Mouse (Mus musculus) heart, embryonic 13.5 days (tissue): ENCODE measurements around the gene Hps4. TPM values are rescaled to one million over a fixed set of nuclear protein-coding genes. Genes with fewer than 3 reads are reported as not detected.

Experiments used
- ATAC-seq: fragments of 200-750 bp; cut with Nextera tagmentation; 2 replicates; pipeline ENCODE4 v1.8.0; 2017; ENCODE audit warnings: moderate TSS enrichment; ENCODE audit not compliant: insufficient number of reproducible peaks, low FRiP score, low TSS enrichment; ENCODE audit errors: extremely low read depth
- H3K27ac ChIP-seq: fragments of 300-500 bp; sonication (generic); replicated peaks from 2 replicates; pipeline ENCODE4 v1.5.1; 2015; ENCODE audit warnings: moderate library complexity, mild to moderate bottlenecking, inconsistent platforms
- H3K27me3 ChIP-seq: fragments of 300-500 bp; sonication (generic); replicated peaks from 2 replicates; pipeline ENCODE4 v1.6.1; 2015; ENCODE audit warnings: mild to moderate bottlenecking, inconsistent platforms
- H3K36me3 ChIP-seq: fragments of 300-500 bp; sonication (generic); 2 replicates; pipeline ENCODE4 v1.6.1; 2015; ENCODE audit warnings: mild to moderate bottlenecking, inconsistent platforms
- H3K4me1 ChIP-seq: fragments of 300-500 bp; sonication (generic); 2 replicates; pipeline ENCODE4 v1.6.1; 2015; ENCODE audit warnings: inconsistent platforms
- H3K4me2 ChIP-seq: fragments of 300-500 bp; sonication (generic); 2 replicates; pipeline ENCODE4 v1.6.1; 2015; ENCODE audit warnings: inconsistent platforms, mild to moderate bottlenecking, moderate library complexity
- H3K4me3 ChIP-seq: fragments of 300-500 bp; sonication (generic); 2 replicates; pipeline ENCODE4 v1.5.1; 2015; ENCODE audit warnings: moderate library complexity, mild to moderate bottlenecking, inconsistent platforms
- H3K9ac ChIP-seq: fragments of 300-500 bp; sonication (generic); 2 replicates; pipeline ENCODE4 v1.6.1; 2015; ENCODE audit warnings: inconsistent platforms, mild to moderate bottlenecking, moderate library complexity
- H3K9me3 ChIP-seq: fragments of 300-500 bp; sonication (generic); 2 replicates; pipeline ENCODE4 v1.6.1; 2016; ENCODE audit warnings: inconsistent platforms
- WGBS: fragments of 180-500 bp; shearing (Covaris S2); methylation state at CpG from one replicate; pipeline ENCODE4 v1.1.7; 2015; ENCODE audit warnings: mixed read lengths; 5-methylcytosine and 5-hydroxymethylcytosine counted together
- polyA plus RNA-seq: library from polyadenylated mRNA; unstranded; fragments of >200 nt; fragmentation: Nextera tagmentation; extraction: Ambion mirVana; gene quantifications from 2 replicates; pipeline ENCODE4 v1.2.1, GENCODE M21; 2015

Hps4 gene
- polyA plus RNA-seq, 1 experiment from 2014 or later: 19.2 TPM

DNA sequence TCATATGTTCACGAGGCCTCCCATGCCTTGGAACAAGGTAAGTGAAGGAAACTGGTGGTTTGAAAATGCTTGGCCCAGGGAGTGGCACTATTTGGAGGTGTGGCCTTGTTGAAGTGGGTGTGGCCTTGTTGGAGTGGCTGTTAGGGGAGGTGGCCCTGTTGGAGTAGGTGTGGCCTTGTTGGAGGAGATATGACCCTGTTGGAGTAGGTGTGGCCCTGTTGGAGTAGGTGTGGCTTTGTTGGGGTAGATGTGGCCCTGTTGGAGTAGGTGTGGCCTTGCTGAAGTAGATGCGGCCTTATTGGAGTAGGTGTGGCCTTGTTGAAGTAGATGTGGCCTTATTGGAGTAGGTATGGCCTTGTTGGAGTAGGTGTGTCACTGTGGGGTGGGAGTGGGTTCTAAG is 43.1 kb downstream of the Hps4 start:
- no peak overlapping the region for H3K27ac ChIP-seq
- H3K9me3 ChIP-seq: no peaks in the 10 kb centered on the region
- no peak; the same call in 1 of the 2 replicates for ATAC-seq
- H3K4me2 ChIP-seq: no peak overlapping the region
- no peaks in the 10 kb centered on the region for H3K36me3 ChIP-seq
- 59% methylated on average over 2 of the region's 2 CpGs for WGBS
- H3K27me3 ChIP-seq: peaks cover 37% of the 10 kb centered on the region
- no peak overlapping the region for H3K4me3 ChIP-seq
- 0 out of 2 replicates have a peak, but pooled peaks cover 6% of the 10 kb centered on the region for H3K4me1 ChIP-seq
- H3K9ac ChIP-seq: no peak overlapping the region

DNA sequence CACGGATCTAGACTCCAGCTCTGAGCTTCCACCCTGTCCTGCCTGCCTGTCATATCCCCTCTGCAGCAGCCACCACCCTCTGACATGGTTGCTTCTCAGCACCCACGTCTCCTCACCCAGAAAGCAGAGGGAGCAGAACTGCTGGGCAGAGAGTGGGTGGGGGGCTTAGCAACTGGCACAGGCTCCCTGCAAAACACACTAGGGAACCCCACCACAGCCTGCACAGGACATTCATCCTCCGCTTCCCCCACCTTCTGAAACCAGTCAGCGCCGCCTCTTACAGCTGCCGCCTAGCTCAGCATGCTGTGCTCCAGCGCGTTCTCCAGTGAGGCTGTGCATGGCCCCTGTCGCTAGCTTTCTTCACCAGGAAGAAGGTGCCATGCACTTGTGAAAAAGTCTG is 46.5 kb downstream of the Hps4 start:
- WGBS: 72% methylated on average over 9 of the region's 9 CpGs

DNA sequence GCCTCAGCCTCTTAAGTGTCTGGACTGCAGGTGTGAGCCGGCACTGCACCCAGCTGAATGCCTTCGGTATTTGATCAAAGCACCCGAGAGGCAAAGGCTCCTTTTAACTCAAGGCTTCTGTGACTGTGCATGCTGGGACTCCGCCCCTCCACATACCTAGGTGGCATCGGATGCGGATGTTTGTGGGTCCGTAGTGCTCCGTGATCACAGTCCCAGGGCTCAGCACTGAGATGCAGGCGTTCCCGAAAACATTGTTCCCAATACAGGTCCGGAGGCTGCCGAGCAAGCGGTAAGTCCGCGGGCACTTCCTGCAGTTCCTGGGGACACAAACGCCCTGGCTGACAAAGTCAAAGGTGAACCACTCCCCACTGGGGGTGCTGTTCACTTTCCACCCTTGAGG is 48.1 kb downstream of the Hps4 start:
- H3K4me1 ChIP-seq: peaks cover 9% of the 10 kb centered on the region
- no peaks in the 10 kb centered on the region for H3K36me3 ChIP-seq
- WGBS: 32% methylated on average over 16 of the region's 16 CpGs
- H3K4me3 ChIP-seq: no peak overlapping the region
- ATAC-seq: no peak
- H3K4me2 ChIP-seq: no peak overlapping the region
- no peak overlapping the region for H3K27ac ChIP-seq
- H3K9me3 ChIP-seq: no peaks in the 10 kb centered on the region
- peaks cover 87% of the 10 kb centered on the region for H3K27me3 ChIP-seq
- no peak overlapping the region for H3K9ac ChIP-seq

More for the DNA sequence above, 46.5 kb downstream of the Hps4 start:
- Histone ChIP-seq H3K27me3 (peaks cover 71% of the 10 kb centered on the region), H3K27ac (no peak overlapping the region), H3K9me3 (no peaks in the 10 kb centered on the region), H3K4me2 (no peak overlapping the region), H3K4me3 (no peak overlapping the region), H3K36me3 (no peaks in the 10 kb centered on the region), H3K9ac (no peak overlapping the region), H3K4me1 (peaks cover 4% of the 10 kb centered on the region)
- no peak for ATAC-seq

DNA sequence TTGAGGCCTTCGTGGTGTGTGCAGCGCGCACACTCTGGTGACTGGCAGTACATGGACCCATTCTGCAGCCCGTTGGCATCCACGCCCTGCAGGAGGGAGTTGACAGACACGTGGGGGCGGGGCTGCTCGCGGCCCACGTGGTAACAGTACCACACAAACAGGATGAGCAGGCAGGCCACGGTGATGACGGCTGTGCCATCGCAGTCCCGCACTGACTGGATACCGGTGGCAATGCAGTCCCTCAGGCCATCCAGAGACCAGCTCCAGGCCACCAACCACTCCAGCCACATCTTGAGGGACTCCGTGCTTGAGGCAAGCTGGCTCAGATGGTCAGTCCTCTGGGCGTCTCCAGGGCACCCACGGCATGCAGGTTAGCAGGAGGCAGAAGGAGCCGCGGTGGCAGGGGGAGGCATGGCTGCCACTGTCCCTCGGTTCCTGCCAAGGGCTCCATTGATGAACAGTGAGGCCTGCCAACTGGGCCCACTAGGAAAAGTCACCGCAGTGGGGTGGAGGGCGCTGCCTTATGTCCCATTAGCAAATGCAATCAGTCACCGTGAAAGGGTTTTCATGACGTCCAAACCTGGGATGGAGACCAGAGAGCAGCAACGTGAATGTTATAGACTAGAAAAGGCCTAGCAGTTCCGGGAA is 48.9 kb downstream of the Hps4 start:
- Histone ChIP-seq H3K27ac (no peak overlapping the region), H3K36me3 (no peaks in the 10 kb centered on the region), H3K4me1 (peaks cover 9% of the 10 kb centered on the region), H3K9me3 (no peaks in the 10 kb centered on the region), H3K27me3 (peaks cover 95% of the 10 kb centered on the region), H3K4me2 (no peak overlapping the region), H3K9ac (no peak overlapping the region), H3K4me3 (no peak overlapping the region)
- WGBS: 50% methylated on average over 27 of the region's 27 CpGs
- ATAC-seq: no peak

DNA sequence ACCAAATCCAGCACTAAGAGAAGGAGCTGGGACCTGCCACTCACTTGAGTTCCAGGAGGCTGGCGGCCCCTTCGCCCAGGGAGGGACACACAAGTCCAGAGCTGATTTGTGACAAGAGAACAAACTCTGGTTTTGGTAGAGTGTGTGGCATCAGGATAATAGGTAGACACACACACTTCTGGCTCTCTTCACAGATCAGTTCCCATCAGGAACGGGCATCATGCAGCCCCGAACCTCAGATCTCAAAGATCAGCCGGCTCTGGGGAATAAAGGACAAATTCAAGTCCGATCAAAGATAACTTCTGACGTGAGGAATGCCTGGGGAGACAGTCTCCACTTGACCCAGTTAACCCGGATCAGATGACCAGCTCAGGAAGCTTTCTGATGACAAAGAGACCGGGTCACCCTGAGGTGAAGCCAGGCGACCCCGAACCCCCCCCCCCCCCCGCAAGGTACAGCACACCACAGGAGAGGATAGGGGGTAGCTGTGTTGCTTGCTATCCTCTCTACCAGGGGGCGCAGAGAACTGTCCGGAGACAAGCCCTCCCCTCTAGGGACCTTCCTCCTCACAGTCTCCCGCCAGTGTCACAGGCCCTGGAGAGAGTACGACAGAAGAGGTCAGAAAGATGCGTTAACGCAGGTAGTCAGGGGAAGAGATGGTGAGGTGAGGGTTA is 51.0 kb downstream of the Hps4 start:
- H3K27me3 ChIP-seq: peaks cover 86% of the 10 kb centered on the region

DNA sequence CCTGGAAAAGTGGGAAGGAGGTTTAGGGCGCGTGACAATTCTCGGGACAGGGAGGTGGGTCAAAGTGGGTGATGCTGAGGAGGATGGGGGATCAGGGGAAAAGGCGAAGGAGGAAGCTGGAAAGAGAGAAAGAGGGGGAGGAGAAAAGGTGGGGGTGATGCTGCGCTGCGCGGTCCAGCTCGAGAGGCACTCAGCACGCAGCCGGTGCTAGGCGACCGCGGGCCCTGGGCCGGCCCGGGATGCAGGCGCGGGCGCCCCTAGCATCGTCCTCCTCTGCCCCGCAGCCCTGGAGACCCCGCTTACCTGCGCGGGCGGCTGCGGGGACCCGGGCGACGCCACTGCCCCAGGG is 51.5 kb downstream of the Hps4 start:
- Histone ChIP-seq H3K27me3 (peaks cover 84% of the 10 kb centered on the region), H3K4me3 (peak overlapping the region; percentile 64), H3K27ac (no peak overlapping the region), H3K9me3 (no peaks in the 10 kb centered on the region), H3K36me3 (no peaks in the 10 kb centered on the region), H3K4me1 (peaks cover 9% of the 10 kb centered on the region), H3K9ac (peak overlapping the region; percentile 77), H3K4me2 (peak overlapping the region; percentile 83)
- 2% methylated on average over 27 of the region's 28 CpGs for WGBS
- ATAC-seq: no peak

More for the DNA sequence above, 51.0 kb downstream of the Hps4 start:
- Histone ChIP-seq H3K9ac (peak overlapping the region; percentile 77), H3K4me3 (peak overlapping the region; percentile 64), H3K27ac (no peak overlapping the region), H3K4me1 (peaks cover 9% of the 10 kb centered on the region), H3K9me3 (no peaks in the 10 kb centered on the region), H3K36me3 (no peaks in the 10 kb centered on the region), H3K4me2 (peak overlapping the region; percentile 83)
- WGBS: 13% methylated on average over 17 of the region's 18 CpGs
- ATAC-seq: no peak

DNA sequence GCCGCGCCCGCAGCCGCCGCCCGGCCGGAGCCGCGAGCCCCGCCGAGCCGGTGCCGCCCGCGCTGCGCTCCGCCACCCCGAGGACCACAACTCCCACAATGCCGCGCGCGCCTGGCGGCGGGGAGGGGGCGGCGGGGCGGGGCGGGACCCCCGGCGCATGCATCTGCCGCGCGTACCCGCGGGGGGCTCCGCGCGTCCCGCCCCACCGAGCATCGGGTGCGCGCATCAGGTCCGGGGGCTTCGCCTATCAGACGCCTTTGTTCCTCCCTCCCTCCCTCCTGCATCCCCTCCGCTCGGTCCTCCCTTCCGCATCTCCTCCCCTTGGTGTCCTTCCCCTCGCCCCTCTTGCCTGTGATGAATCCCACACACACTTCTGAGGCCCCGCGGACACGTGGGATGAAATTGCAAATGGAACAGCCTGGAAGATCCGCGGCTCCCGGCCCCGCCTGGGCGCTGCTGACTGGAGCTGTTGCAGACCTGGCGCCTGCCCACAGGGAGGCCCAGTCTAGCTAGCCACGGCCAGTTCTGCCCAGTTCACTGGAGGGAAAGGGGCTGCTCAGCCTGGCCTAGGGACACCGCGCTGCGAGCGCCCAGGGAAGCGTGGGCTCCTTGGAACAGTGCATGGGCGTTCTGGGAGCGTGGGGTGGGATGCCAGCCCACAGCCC is 52.0 kb downstream of the Hps4 start, which contains the start of gene Asphd2:
TSS of gene Asphd2 (minus strand) at position 88 of the 665 bp plus-strand sequence.
- peak; percentile 65; the same call in 1 of the 2 replicates for ATAC-seq
- Histone ChIP-seq H3K36me3 (no peaks in the 10 kb centered on the region), H3K4me1 (peaks cover 9% of the 10 kb centered on the region), H3K9me3 (no peaks in the 10 kb centered on the region), H3K4me3 (peak within 1 kb of the TSS; percentile 64), H3K9ac (peak within 1 kb of the TSS; percentile 77), H3K4me2 (peak within 1 kb of the TSS; percentile 83), H3K27me3 (peaks cover 84% of the 10 kb centered on the region), H3K27ac (peak within 1 kb of the TSS; percentile 32; the same call in 1 of the 2 replicates)
- 1% methylated on average over 61 of the region's 67 CpGs for WGBS

DNA sequence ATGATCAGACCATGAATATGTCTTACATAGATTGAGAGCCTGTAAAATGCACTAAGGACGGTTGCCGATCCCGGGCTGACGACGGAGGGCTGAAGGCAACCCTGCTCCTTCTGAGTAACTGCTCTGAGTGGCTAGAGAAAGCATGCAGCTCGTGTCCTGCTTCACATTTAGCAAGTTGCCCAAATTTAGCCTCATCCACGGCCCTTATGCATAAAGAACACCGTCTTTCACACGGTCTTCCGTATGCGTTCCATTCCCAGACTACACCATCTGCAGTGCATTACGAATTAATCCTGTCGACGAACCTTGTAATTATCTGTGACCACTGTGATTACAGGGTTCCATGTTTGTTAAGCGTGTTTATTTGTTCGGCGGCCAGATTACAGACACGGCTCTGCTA is 53.2 kb downstream of the Hps4 start:
- 75% methylated on average over 18 of the region's 18 CpGs for WGBS
- Histone ChIP-seq H3K9ac (no peak overlapping the region), H3K4me1 (peaks cover 9% of the 10 kb centered on the region), H3K4me3 (no peak overlapping the region), H3K27me3 (peaks cover 84% of the 10 kb centered on the region), H3K27ac (no peak overlapping the region), H3K9me3 (no peaks in the 10 kb centered on the region), H3K4me2 (no peak overlapping the region), H3K36me3 (no peaks in the 10 kb centered on the region)
- ATAC-seq: no peak

DNA sequence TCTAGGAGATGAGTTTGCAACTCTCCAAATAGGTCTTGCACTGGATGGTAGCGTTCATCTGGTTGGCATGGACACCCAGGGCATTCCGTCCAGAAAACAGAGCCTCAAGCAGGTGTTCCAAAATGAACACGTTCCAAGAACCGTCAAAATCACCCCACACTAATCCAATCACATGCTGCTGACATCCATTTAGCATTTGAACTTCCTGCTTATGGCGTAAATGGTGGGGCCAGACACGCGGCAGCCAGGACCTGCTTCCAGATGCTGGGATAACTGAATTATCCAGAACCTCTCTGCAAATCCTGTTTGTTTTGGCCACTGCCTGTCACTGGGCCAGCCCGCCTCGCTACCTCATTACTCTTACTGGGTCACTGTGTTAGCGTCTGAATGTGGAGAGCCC is 56.4 kb downstream of the Hps4 start:
- no peak for ATAC-seq
- Histone ChIP-seq H3K9me3 (no peaks in the 10 kb centered on the region), H3K4me3 (no peak overlapping the region), H3K4me2 (no peak overlapping the region), H3K9ac (no peak overlapping the region), H3K27ac (no peak overlapping the region), H3K4me1 (peaks cover 6% of the 10 kb centered on the region), H3K36me3 (no peaks in the 10 kb centered on the region), H3K27me3 (peaks cover 55% of the 10 kb centered on the region)
- WGBS: 56% methylated on average over 10 of the region's 10 CpGs

DNA sequence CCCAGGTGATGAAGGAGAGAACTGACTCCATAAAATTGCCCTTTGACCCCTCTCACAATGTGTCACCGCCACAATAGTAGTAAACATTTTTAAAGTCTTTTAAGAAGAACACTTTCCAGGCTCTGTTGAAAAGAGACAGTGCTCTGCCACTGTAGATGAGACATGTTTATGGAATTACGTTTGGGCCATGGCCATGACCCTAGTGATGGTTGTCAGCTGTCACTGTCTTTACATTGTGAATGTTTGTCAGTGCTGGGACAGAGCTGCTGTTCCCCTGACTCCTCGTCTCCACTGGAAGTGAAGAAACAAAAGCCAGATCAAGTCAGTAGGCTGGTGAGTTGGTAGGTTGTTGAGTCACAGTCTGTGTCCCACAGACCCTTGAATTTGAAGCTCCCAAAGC is 59.6 kb downstream of the Hps4 start:
- ATAC-seq: no peak
- Histone ChIP-seq H3K4me1 (peaks cover 9% of the 10 kb centered on the region), H3K9me3 (no peaks in the 10 kb centered on the region), H3K4me3 (no peak overlapping the region), H3K27ac (no peak overlapping the region), H3K9ac (no peak overlapping the region), H3K4me2 (no peak overlapping the region), H3K27me3 (peaks cover 32% of the 10 kb centered on the region), H3K36me3 (no peaks in the 10 kb centered on the region)
- WGBS: 59% methylated on average over 3 of the region's 3 CpGs

DNA sequence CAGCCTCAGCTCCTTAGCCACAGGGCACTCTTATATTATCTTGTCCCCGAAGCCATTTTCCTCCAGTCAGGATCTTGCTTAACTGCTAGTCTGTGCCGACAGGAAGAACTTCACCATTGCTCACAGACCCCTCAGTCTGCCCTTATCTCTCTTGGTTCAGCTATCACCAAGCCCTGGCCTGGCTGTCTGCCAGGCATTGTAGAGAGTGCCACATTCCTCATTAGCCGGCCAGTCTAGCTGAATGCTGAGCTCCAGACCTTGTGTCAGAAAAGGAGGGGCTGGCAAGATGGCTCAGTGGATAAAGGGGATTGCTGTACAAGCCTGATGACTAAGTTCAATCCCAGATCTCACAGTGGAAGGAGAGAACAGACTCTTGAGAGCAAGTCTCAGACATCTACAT is 63.1 kb downstream of the Hps4 start:
- H3K4me2 ChIP-seq: no peak overlapping the region
- peaks cover 9% of the 10 kb centered on the region for H3K4me1 ChIP-seq
- ATAC-seq: no peak
- H3K9me3 ChIP-seq: no peaks in the 10 kb centered on the region
- H3K27me3 ChIP-seq: peaks cover 36% of the 10 kb centered on the region
- WGBS: 8% methylated on average over 3 of the region's 3 CpGs
- no peaks in the 10 kb centered on the region for H3K36me3 ChIP-seq
- no peak overlapping the region for H3K27ac ChIP-seq
- H3K4me3 ChIP-seq: no peak overlapping the region
- H3K9ac ChIP-seq: no peak overlapping the region
